Mouse (Mus musculus): ENCODE data around the gene Tmub2. TPM values are rescaled to one million over a fixed set of nuclear protein-coding genes. Genes with fewer than 3 reads are reported as not detected.

Gene Tmub2
- total RNA-seq, 2 experiments from 2014 or later, result 15.7 to 18.9 TPM

DNA sequence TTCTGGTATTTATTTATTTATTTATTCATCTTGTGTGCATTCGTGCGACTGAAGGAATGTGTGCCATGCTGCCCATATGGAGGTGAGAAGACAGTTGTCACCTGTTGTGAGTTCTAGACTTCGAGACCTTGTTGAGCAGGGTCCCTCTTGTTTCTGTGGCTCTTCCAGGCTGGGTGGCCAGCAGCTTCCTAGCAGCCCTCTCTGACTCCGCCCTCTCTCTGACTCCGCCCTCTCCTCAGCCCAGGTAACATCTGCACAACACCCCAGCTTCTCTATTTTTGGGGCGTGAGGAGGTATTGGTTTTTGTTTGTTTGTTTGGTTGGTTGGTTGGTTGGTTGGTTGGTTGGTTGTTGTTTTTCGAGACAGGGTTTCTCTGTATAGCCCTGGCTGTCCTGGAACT lies 43.1 kb downstream of the Tmub2 start:
- no peak for DNase-seq

DNA sequence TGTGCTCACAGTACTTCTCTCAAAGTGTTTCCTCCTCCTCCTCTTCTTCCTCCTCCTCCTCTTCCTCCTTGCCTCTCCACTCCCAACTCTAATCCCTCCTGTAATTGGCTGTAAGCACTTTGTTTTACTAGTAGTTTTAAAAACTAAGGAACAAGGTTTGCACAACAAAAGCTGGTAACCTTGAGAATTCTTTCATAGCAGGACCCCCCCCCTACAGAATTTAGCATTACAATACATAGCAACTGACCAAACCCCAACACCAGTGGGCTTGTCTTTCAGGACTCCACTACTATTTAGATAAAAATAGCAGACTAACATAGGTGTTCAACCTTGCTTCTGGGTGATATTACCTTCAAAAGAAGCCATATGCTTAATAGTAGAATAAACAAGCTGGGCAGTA lies 44.8 kb downstream of the Tmub2 start:
- DNase-seq, result no peak

DNA sequence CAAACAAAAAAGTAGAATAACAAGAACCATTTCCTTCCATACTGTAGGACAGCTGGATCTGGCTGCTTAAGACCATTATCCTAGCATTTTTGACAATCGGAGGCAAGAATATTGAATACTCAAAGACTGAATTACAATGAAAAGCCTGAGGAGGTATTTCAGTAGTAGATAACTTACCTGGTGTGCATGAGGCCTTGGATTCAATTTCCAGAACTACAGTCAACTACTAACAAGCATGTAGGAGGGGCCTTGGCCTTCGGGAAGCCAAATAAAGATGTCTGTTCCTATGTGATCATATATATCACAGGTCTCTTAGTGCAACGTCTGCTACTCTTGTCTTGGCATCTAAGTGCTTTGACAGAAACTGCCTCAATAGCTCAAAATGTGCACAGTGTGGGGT lies 45.3 kb downstream of the Tmub2 start:
- DNase-seq, result no peak

DNA sequence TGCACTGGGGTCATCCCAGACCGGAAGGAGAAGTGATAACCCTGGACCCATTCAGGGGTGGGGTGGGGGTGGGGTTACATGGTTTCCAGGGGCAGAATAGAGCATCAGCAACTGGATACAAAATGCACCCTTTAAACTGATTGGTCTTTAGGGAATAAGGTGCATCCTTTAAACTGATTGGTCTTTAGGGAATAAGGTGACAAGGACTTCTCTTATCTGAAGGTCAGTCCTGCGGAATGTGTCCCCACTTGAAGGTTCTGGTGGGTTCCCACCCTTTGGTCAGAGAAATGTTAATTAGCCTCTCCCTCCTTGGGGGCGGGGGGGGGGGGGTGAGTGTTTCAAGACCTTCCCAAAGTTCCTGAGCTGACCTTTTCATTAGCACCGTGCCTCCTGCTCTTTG lies 47.1 kb downstream of the Tmub2 start:
- DNase-seq, result no peak

DNA sequence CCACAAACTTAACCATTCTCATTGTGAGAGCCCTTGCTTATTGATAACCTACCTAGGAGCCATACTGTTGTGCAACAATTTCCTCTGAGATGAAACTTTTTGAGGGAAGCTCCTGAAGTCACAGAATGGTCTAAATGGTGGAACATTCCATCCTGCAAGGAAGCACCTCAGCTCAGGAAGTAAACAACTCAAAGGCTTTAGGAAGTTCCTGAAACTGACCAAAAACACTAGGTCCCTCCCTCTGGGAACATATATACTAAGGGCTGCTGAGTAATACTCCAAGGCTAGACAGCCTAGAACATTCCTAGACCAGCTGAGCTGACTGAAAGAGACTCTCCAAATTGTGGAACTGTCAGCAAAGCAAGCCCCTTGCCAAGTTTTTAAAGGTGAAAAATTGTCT lies 48.3 kb downstream of the Tmub2 start:
- DNase-seq, result no peak

DNA sequence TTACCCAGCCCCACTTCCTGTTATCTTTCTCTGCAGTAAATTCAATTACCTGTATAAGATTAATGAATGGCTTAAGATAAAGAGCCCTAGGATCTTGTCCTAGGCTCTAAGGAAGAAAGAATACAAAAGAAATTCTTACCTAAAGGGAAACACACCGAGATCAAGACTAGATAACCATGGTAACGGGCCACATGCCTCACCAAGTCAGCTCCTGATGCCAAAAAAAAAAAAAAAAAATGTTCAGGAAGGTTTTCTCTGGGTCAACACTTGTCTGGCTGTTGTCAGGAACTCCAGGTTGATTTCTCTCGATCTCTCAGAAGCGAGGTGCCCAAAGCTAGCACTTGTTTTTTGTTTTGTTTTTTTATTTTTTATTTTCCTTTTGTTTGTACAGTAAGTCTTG lies 49.3 kb downstream of the Tmub2 start:
- no peak for DNase-seq

DNA sequence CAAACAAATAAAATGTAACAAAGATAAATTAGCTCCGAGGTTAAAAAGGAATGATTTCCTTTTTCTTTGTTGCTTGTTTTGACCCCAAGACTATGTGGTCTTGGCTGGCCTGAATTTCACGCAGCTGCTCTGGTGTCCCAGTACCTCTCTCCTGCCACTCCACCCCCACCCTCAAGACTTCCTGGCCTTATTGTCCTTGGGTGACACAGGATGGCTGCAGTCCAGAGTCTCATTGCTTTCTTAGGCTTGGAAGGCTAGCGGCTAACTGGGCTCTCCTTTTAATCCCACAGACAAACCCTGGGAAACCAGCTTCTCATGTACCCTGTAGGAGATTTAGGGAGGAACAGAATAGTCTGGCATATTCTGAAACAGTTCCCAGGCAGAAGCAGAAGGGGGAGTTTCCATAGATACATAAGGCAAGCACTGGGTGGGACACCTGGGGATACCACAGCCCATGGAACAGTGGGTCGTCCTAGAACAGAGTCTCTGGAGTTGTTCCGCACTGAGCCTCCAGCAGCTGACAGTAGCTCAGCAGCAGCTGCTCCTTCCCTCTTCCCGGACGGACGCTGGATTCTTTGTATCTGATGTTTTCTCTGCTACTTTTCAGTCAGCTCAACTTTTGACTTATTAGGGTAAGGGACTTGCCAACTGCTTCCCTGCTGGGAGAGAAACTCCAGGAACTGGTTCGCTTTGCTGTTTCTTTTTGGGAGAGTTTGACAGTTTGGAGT lies 50.4 kb downstream of the Tmub2 start:
- no peak for DNase-seq

DNA sequence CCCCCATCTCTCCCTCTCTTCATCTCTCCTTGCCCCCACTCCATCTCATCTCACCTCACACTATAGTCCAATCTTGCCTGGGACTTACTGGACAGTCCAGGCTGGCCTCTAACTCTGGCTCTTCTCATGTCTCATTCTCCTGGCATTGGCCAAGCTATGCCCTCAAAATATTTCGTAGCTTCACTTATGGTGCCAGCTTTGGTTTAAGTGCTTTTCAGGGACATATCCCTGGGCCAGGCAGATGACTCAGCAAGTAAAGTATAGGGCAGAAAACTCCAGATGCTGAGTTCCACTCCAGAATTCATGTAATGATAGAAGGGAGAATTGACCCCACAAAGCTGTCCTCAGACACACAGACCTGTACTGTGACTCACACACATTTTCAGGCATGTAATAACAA lies 51.5 kb downstream of the Tmub2 start:
- DNase-seq, result no peak

DNA sequence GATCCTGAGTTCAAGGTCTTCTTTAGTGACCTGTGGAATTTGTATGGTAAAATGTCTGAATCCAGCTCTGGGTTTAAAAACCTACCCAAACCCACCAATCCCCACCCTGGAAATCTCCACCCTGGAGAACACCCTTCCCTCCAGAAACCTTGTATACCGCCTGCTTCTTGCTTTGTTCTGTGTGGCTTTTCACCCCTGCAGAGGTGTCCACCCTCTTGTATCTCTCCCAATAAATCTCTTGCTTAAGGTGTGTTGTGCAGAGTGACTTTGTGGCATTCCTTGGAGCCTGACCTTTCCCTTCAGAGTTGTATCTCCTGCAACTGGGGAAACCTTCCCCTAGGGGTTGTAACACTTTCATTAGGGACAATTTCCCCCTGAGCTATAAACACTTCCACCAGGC lies 53.2 kb downstream of the Tmub2 start:
- no peak for DNase-seq

DNA sequence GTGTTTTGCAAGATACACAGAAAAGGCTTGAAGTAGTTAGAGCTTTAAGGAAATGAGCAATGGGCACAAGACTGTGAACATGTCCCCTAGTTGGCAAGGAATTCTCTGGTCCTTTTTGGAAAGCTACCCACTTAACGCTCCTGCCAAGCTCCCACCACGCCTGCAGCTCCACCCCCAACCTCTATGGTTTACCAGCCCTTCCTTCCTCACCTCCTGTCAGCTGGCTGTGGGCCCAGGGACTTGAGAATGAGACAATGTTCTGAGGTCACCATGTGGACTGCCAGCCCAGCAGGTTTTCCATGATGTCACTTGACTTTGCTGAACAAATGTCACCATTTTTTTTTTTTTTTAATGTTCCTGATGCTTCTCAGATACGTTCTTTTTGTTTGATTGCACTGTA lies 53.8 kb downstream of the Tmub2 start:
- peak; percentile 43 for DNase-seq

Other genes with a start within 250 kb of the Tmub2 start
- gene Cd300lg, start 243.4 kb upstream of the Tmub2 start, total RNA-seq (2021), result 10 to 100 TPM; 18.0 to 20.4 TPM
- gene Mpp2, start 196.4 kb upstream of the Tmub2 start, total RNA-seq (2021), result 1 to 10 TPM; 1.1 to 1.5 TPM
- gene Ppy, start 183.6 kb upstream of the Tmub2 start, total RNA-seq (2021), result not detected
- not detected for gene Pyy, start 177.1 kb upstream of the Tmub2 start, total RNA-seq (2021)
- not detected for gene Nags, start 139.4 kb upstream of the Tmub2 start, total RNA-seq (2021)
- 10 to 100 TPM; 13.7 to 15.9 TPM for gene Tmem101, start 128.5 kb upstream of the Tmub2 start, total RNA-seq (2021)
- 10 to 100 TPM; 83.1 to 84.4 TPM for gene Lsm12, start 99.6 kb upstream of the Tmub2 start, total RNA-seq (2021)
- gene G6pc3, start 95.3 kb upstream of the Tmub2 start, total RNA-seq (2021), result 10 to 100 TPM; 32.2 to 34.6 TPM
- 10 to 100 TPM; 68.5 to 86.9 TPM for gene Hdac5, start 54.8 kb upstream of the Tmub2 start, total RNA-seq (2021)
- gene BC030867, start 36.0 kb upstream of the Tmub2 start, total RNA-seq (2021), result 1 to 10 TPM in 1 of 2 experiments, under 1 TPM in 1; 0.99 to 1.2 TPM
- gene Asb16, start 16.2 kb upstream of the Tmub2 start, total RNA-seq (2021), result 10 to 100 TPM; 48.7 to 54.4 TPM
- 10 to 100 TPM; 20.8 to 25.5 TPM for gene Atxn7l3, start 11.7 kb downstream of the Tmub2 start, total RNA-seq (2021)
- 10 to 100 TPM; 56.0 to 64.8 TPM for gene Ubtf, start 34.8 kb downstream of the Tmub2 start, total RNA-seq (2021)
- gene Slc4a1, start 81.3 kb downstream of the Tmub2 start, total RNA-seq (2021), result 10 to 100 TPM in 1 of 2 experiments, 1 to 10 TPM in 1; 2.1 to 10.7 TPM
- gene Rundc3a, start 108.5 kb downstream of the Tmub2 start, total RNA-seq (2021), result 1 to 10 TPM in 1 of 2 experiments, under 1 TPM in 1; 0.87 to 1.9 TPM
- gene Slc25a39, start 123.0 kb downstream of the Tmub2 start, total RNA-seq (2021), result 10 to 100 TPM; 51.7 to 53.5 TPM
- gene Grn, start 145.4 kb downstream of the Tmub2 start, total RNA-seq (2021), result 10 to 100 TPM; 81.6 to 93.6 TPM
- 10 to 100 TPM; 11.7 to 12.3 TPM for gene Fam171a2, start 162.8 kb downstream of the Tmub2 start, total RNA-seq (2021)
- gene Itga2b, start 185.2 kb downstream of the Tmub2 start, total RNA-seq (2021), result 1 to 10 TPM; 1.9 to 3.7 TPM